Mouse (Mus musculus): Measurements from ENCODE around the gene Zfhx2.

GRCm38 (mm10) chr14:55016876-55017275 is 75.2 kb downstream of the Zfhx2 start:
- no peak for TF ChIP-seq MYOG (IDR thresholded peaks at IDR 0.05; ENCODE audit: control insufficient read depth in 1 of 3, insufficient read depth in 1 of 3, insufficient read length in 2 of 3, low read depth in 2 of 3)
- no peak for TF ChIP-seq CEBPB (IDR thresholded peaks at IDR 0.05; ENCODE audit: insufficient read depth, poor library complexity, severe bottlenecking)
- no peak for TF ChIP-seq REST (IDR thresholded peaks at IDR 0.05; ENCODE audit: insufficient read depth, insufficient read length)
- TF ChIP-seq MYOD1 (IDR thresholded peaks at IDR 0.05; ENCODE audit: control insufficient read depth in 1 of 3, insufficient read length in 2 of 3, low read depth in 2 of 3) = no peak
- no peak for TF ChIP-seq TCF12 (IDR thresholded peaks at IDR 0.05; ENCODE audit: insufficient read depth, poor library complexity, severe bottlenecking)
- no peak for TF ChIP-seq USF1 (IDR thresholded peaks at IDR 0.05; ENCODE audit: low read depth)
- TF ChIP-seq POLR2A (IDR thresholded peaks at IDR 0.05; ENCODE audit: insufficient read length, low read depth) = no peak
- no peak for TF ChIP-seq TCF3 (IDR thresholded peaks at IDR 0.05; ENCODE audit: insufficient read length, low read depth)

Measured in myocyte (in vitro differentiated cells).